Mouse (Mus musculus) liver, adult 2 months (tissue): ENCODE measurements around the gene Caml.

Source experiments
- CTCF ChIP-seq: fragments of 200-500 bp; IDR thresholded peaks from 2 replicates; pipeline ENCODE4 v1.5.1; 2011; ENCODE audit warnings: low read depth, low read length, control low read depth
- POLR2A ChIP-seq: fragments of 200-500 bp; IDR thresholded peaks from 2 replicates; pipeline ENCODE4 v1.6.1; 2011; ENCODE audit warnings: low read length, control low read depth; ENCODE audit not compliant: insufficient read depth; ENCODE audit errors: extremely low read depth

DNA sequence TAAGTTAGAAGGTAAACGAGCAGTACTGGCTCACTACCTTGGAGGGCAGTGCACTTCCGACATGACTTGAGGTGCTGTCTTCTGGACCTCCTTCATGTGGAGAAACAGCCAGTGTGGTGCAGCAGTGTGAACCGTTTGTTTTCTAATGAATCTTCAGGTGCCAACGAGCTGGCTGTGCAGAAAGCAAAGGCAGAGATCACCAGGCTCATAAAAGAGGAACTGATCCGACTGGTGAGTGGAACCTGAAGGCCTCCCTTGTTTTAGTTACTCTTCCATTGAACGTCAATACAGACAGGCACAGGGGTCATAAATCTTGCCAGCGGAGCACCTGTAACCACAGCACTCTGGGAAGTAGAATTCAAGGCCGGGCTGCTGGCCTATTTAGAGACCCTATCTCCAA is 54.6 kb downstream of the Caml start:
- TF ChIP-seq POLR2A (no peak), CTCF (no peak)
